Mouse (Mus musculus) liver, postnatal 0 days (tissue): ENCODE data around the gene Gpat3. TPM values are rescaled to one million over a fixed set of nuclear protein-coding genes. Genes with fewer than 3 reads are reported as not detected.

Experiments used
- ATAC-seq: fragments of 200-750 bp; cut with Nextera tagmentation; 2 replicates; pipeline ENCODE4 v1.8.0; 2017; ENCODE audit warnings: mild to moderate bottlenecking, moderate library complexity
- DNase-seq: peaks from one replicate; pipeline ENCODE4 v3.0.0-alpha.2; 2016
- H3K27ac ChIP-seq: fragments of 300-500 bp; sonication (generic); 2 replicates; pipeline ENCODE4 v1.5.1; 2014; ENCODE audit warnings: antibody characterized with exemption, moderate library complexity, mild to moderate bottlenecking, low read depth
- H3K27me3 ChIP-seq: fragments of 300-500 bp; sonication (generic); 2 replicates; pipeline ENCODE4 v1.6.1; 2014; ENCODE audit warnings: low read length, control low read depth, mixed read lengths; ENCODE audit not compliant: insufficient read depth
- H3K36me3 ChIP-seq: fragments of 300-500 bp; sonication (generic); replicated peaks from 2 replicates; pipeline ENCODE4 v1.6.1; 2014; ENCODE audit warnings: mild to moderate bottlenecking, control low read depth, low read length, moderate library complexity, mixed read lengths; ENCODE audit not compliant: insufficient read depth
- H3K4me1 ChIP-seq: fragments of 300-500 bp; sonication (generic); 2 replicates; pipeline ENCODE4 v1.6.1; 2014; ENCODE audit warnings: antibody characterized with exemption, mild to moderate bottlenecking, control low read depth; ENCODE audit not compliant: insufficient read depth
- H3K4me2 ChIP-seq: fragments of 300-500 bp; sonication (generic); 2 replicates; pipeline ENCODE4 v1.6.1; 2014; ENCODE audit warnings: low read depth, mild to moderate bottlenecking, low read length, moderate library complexity, mixed read lengths
- H3K4me3 ChIP-seq: fragments of 300-500 bp; sonication (generic); 2 replicates; pipeline ENCODE4 v1.5.1; 2014; ENCODE audit warnings: low read depth, low read length
- H3K9ac ChIP-seq: fragments of 300-500 bp; sonication (generic); replicated peaks from 2 replicates; pipeline ENCODE4 v1.6.1; 2014; ENCODE audit warnings: mild to moderate bottlenecking, moderate library complexity
- H3K9me3 ChIP-seq: fragments of 300-500 bp; sonication (generic); 2 replicates; pipeline ENCODE4 v1.6.1; 2016; ENCODE audit warnings: mild to moderate bottlenecking, control low read depth, low read length, mixed read lengths
- CTCF ChIP-seq: sonication (generic); IDR thresholded peaks from 2 replicates; pipeline ENCODE4 v1.5.1; 2016; ENCODE audit warnings: antibody characterized with exemption, low read depth
- EP300 ChIP-seq: IDR thresholded peaks from 2 replicates; pipeline ENCODE4 v1.6.1; 2016; ENCODE audit warnings: antibody characterized with exemption, low read depth, mild to moderate bottlenecking
- whole genome bisulfite sequencing: fragments of 180-500 bp; shearing (Covaris S2); extraction: QIAGEN DNeasy Blood & Tissue Kit; methylation state at CpG from one replicate; pipeline ENCODE4 v1.1.7; 2014; ENCODE audit not compliant: insufficient replicate concordance; 5-methylcytosine and 5-hydroxymethylcytosine counted together
- polyA plus RNA-seq: library from polyadenylated mRNA; unstranded; fragments of >200 nt; fragmentation: Nextera tagmentation; extraction: Ambion mirVana; gene quantifications from 2 replicates; pipeline ENCODE4 v1.2.1, GENCODE M21; 2015

The Gpat3 gene
- polyA plus RNA-seq, 1 experiment from 2014 or later, result 21.2 TPM

DNA sequence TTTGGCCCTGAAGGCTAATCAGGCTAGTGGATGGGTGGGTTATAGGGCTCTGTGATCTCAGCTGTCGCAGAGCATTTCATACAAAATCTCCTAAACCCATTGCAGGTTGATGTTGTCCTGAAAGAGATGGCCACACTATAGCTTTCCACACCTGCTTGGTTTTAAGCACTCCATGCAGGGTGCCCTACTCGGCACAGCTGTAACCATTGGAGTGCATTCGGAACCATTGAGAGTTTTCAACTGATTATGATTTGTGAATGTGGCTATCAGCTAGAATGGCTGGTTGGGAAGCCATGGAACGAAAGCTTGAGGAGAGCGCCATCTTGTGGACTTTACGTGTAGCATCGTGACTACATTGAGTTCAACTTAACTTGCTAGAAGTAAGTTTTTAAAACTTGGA, 69.5 kb downstream of the Gpat3 start:
- 0 out of 2 replicates have a peak, but pooled peaks have one; percentile 43 for ATAC-seq
- 18% methylated on average over 7 of the region's 7 CpGs for WGBS

DNA sequence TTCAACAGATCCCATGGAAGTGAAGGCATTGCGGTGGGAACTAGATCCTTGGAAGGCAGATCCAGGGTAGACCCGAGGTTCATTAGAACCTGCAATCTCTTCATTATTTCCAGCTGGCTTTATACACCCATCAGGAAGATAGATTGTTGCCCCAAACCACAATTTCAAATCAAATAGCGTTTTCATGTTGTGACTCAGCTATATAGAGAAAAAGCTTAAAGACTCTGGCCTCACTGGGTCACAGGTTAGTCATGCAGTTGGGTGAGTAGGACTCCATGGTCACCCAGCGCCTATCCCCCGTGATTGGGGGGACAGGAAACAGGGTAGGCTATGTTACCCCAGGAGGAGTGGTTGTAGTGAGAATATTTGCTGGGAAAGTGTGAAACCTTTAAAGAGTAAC, 69.9 kb downstream of the Gpat3 start:
- Histone ChIP-seq H3K9me3 (no peaks in the 10 kb centered on the region), H3K9ac (no peak overlapping the region), H3K4me3 (no peak overlapping the region), H3K27ac (no peak overlapping the region), H3K4me1 (no peaks in the 10 kb centered on the region), H3K36me3 (no peaks in the 10 kb centered on the region), H3K27me3 (0 out of 2 replicates have a peak, but pooled peaks cover 6% of the 10 kb centered on the region), H3K4me2 (no peak overlapping the region)
- DNase-seq (no peak), ATAC-seq (no peak)
- WGBS, result 38% methylated on average over 5 of the region's 5 CpGs
- TF ChIP-seq CTCF, result no peak
- no peak for TF ChIP-seq EP300

More for the DNA sequence above, 69.5 kb downstream of the Gpat3 start:
- no peaks in the 10 kb centered on the region for H3K9me3 ChIP-seq
- H3K4me2 ChIP-seq, result no peak overlapping the region
- peak; percentile 90 for TF ChIP-seq CTCF
- TF ChIP-seq EP300, result no peak
- H3K36me3 ChIP-seq, result no peaks in the 10 kb centered on the region
- H3K27me3 ChIP-seq, result 0 out of 2 replicates have a peak, but pooled peaks cover 6% of the 10 kb centered on the region
- H3K27ac ChIP-seq, result no peak overlapping the region
- no peaks in the 10 kb centered on the region for H3K4me1 ChIP-seq
- H3K9ac ChIP-seq, result no peak overlapping the region
- peak; percentile 36 for DNase-seq
- no peak overlapping the region for H3K4me3 ChIP-seq

GRCm38 (mm10) chr5:100916416-100916815, 70.9 kb downstream of the Gpat3 start:
- no peak overlapping the region for H3K9ac ChIP-seq
- no peaks in the 10 kb centered on the region for H3K36me3 ChIP-seq
- 0 out of 2 replicates have a peak, but pooled peaks cover 6% of the 10 kb centered on the region for H3K27me3 ChIP-seq
- no peak overlapping the region for H3K4me3 ChIP-seq
- TF ChIP-seq CTCF, result no peak
- no peak for TF ChIP-seq EP300
- H3K4me1 ChIP-seq, result no peaks in the 10 kb centered on the region
- 0 out of 2 replicates have a peak overlapping the region, but pooled peaks have one; percentile 3 for H3K4me2 ChIP-seq
- peak; percentile 70 for ATAC-seq
- no peak for DNase-seq
- no peaks in the 10 kb centered on the region for H3K9me3 ChIP-seq
- 26% methylated on average over 8 of the region's 8 CpGs for WGBS
- H3K27ac ChIP-seq, result no peak overlapping the region

GRCm38 (mm10) chr5:100917252-100917774, 71.8 kb downstream of the Gpat3 start:
- ATAC-seq (no peak), DNase-seq (peak; percentile 74)
- no peaks in the 10 kb centered on the region for H3K4me1 ChIP-seq
- no peak overlapping the region for H3K4me3 ChIP-seq
- no peak overlapping the region for H3K27ac ChIP-seq
- 0 out of 2 replicates have a peak, but pooled peaks cover 6% of the 10 kb centered on the region for H3K27me3 ChIP-seq
- TF ChIP-seq CTCF, result peak; percentile 96
- no peak for TF ChIP-seq EP300
- no peaks in the 10 kb centered on the region for H3K9me3 ChIP-seq
- no peak overlapping the region for H3K4me2 ChIP-seq
- H3K36me3 ChIP-seq, result no peaks in the 10 kb centered on the region
- no peak overlapping the region for H3K9ac ChIP-seq
- 17% methylated on average over 15 of the region's 15 CpGs for WGBS

DNA sequence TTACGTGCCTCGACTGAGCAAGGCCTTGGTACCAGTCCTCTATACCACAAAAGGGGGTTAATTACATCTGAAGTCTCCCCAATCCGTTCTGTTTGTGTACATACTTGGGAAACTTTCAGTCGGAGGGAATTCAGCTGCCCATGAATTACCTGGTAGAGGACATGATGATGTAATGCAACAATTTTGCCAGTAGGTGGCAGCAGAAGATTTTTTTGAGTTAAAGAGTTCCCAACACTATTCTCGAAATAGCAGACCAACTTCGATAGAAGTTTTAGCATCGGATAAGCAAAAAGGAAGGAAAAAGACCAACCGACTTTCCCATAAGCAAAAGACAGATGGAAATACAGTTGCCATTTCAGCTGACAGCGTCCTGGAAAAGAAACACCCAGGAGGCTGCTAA, 73.6 kb downstream of the Gpat3 start:
- WGBS, result 22% methylated on average over 9 of the region's 9 CpGs
- H3K36me3 ChIP-seq, result no peaks in the 10 kb centered on the region
- TF ChIP-seq CTCF (peak; percentile 70), EP300 (no peak)
- no peaks in the 10 kb centered on the region for H3K9me3 ChIP-seq
- no peak overlapping the region for H3K4me3 ChIP-seq
- H3K27me3 ChIP-seq, result 0 out of 2 replicates have a peak, but pooled peaks cover 6% of the 10 kb centered on the region
- DNase-seq (peak; percentile 28), ATAC-seq (no peak)
- no peak overlapping the region for H3K9ac ChIP-seq
- no peak overlapping the region for H3K27ac ChIP-seq
- H3K4me2 ChIP-seq, result no peak overlapping the region
- H3K4me1 ChIP-seq, result no peaks in the 10 kb centered on the region

DNA sequence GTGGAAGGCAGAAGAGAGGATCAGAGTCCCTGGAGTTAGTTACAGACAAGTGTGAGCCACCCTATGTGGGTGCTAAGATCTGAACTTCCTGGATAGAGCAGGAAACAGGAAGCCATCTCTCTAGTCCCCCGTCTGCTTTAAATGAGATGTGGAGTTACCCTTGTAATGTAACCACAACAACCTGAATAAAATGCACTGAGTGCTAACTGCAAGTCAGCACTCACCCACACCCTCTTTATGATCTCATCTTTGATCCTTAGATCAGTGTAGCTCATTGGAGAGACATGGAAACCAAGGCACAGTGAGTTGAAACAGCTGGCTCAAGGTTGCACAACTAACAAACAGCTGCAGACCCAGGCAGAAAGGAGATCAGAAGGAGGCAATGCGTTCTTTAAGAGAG, 84.2 kb downstream of the Gpat3 start:
- WGBS, result 48% methylated on average over 2 of the region's 2 CpGs
- Histone ChIP-seq H3K4me1 (no peaks in the 10 kb centered on the region), H3K4me2 (no peak overlapping the region), H3K4me3 (no peak overlapping the region), H3K9me3 (no peaks in the 10 kb centered on the region), H3K36me3 (no peaks in the 10 kb centered on the region), H3K27me3 (no peaks in the 10 kb centered on the region), H3K9ac (no peak overlapping the region), H3K27ac (no peak overlapping the region)
- TF ChIP-seq CTCF, result no peak
- no peak for TF ChIP-seq EP300
- DNase-seq (no peak), ATAC-seq (no peak)

- H3K27ac ChIP-seq, result no peak overlapping the region
- 67% methylated on average over 11 of the region's 11 CpGs for WGBS
- H3K9me3 ChIP-seq, result no peaks in the 10 kb centered on the region
- H3K9ac ChIP-seq, result no peak overlapping the region
- DNase-seq (no peak), ATAC-seq (no peak)
- TF ChIP-seq EP300 (no peak), CTCF (no peak)
- H3K27me3 ChIP-seq, result no peaks in the 10 kb centered on the region
- H3K4me1 ChIP-seq, result no peaks in the 10 kb centered on the region
- H3K4me2 ChIP-seq, result no peak overlapping the region
- H3K4me3 ChIP-seq, result no peak overlapping the region
- H3K36me3 ChIP-seq, result no peaks in the 10 kb centered on the region
Measured at GRCm38 (mm10) chr5:100943716-100944115, 98.2 kb downstream of the Gpat3 start.
